Mouse (Mus musculus) liver, postnatal 0 days (tissue): Measurements from ENCODE around the gene Clca1. TPM values are rescaled to one million over a fixed set of nuclear protein-coding genes. Genes with fewer than 3 reads are reported as not detected.
A peak's percentile ranks its signal among the peaks of the same experiment; 100 is the strongest.

Experiments
- ATAC-seq: fragments of 200-750 bp; cut with Nextera tagmentation; 2 replicates; pipeline ENCODE4 v1.8.0; 2017; ENCODE audit warnings: mild to moderate bottlenecking, moderate library complexity
- DNase-seq: peaks from one replicate; pipeline ENCODE4 v3.0.0-alpha.2; 2016
- H3K27ac ChIP-seq: fragments of 300-500 bp; sonication (generic); 2 replicates; pipeline ENCODE4 v1.5.1; 2014; ENCODE audit warnings: antibody characterized with exemption, moderate library complexity, mild to moderate bottlenecking, low read depth
- H3K27me3 ChIP-seq: fragments of 300-500 bp; sonication (generic); 2 replicates; pipeline ENCODE4 v1.6.1; 2014; ENCODE audit warnings: low read length, control low read depth, mixed read lengths; ENCODE audit not compliant: insufficient read depth
- H3K36me3 ChIP-seq: fragments of 300-500 bp; sonication (generic); replicated peaks from 2 replicates; pipeline ENCODE4 v1.6.1; 2014; ENCODE audit warnings: mild to moderate bottlenecking, control low read depth, low read length, moderate library complexity, mixed read lengths; ENCODE audit not compliant: insufficient read depth
- H3K4me1 ChIP-seq: fragments of 300-500 bp; sonication (generic); 2 replicates; pipeline ENCODE4 v1.6.1; 2014; ENCODE audit warnings: antibody characterized with exemption, mild to moderate bottlenecking, control low read depth; ENCODE audit not compliant: insufficient read depth
- H3K4me2 ChIP-seq: fragments of 300-500 bp; sonication (generic); 2 replicates; pipeline ENCODE4 v1.6.1; 2014; ENCODE audit warnings: low read depth, mild to moderate bottlenecking, low read length, moderate library complexity, mixed read lengths
- H3K4me3 ChIP-seq: fragments of 300-500 bp; sonication (generic); 2 replicates; pipeline ENCODE4 v1.5.1; 2014; ENCODE audit warnings: low read depth, low read length
- H3K9ac ChIP-seq: fragments of 300-500 bp; sonication (generic); replicated peaks from 2 replicates; pipeline ENCODE4 v1.6.1; 2014; ENCODE audit warnings: mild to moderate bottlenecking, moderate library complexity
- H3K9me3 ChIP-seq: fragments of 300-500 bp; sonication (generic); 2 replicates; pipeline ENCODE4 v1.6.1; 2016; ENCODE audit warnings: mild to moderate bottlenecking, control low read depth, low read length, mixed read lengths
- CTCF ChIP-seq: sonication (generic); IDR thresholded peaks from 2 replicates; pipeline ENCODE4 v1.5.1; 2016; ENCODE audit warnings: antibody characterized with exemption, low read depth
- EP300 ChIP-seq: IDR thresholded peaks from 2 replicates; pipeline ENCODE4 v1.6.1; 2016; ENCODE audit warnings: antibody characterized with exemption, low read depth, mild to moderate bottlenecking
- WGBS: fragments of 180-500 bp; shearing (Covaris S2); extraction: QIAGEN DNeasy Blood & Tissue Kit; methylation state at CpG from one replicate; pipeline ENCODE4 v1.1.7; 2014; ENCODE audit not compliant: insufficient replicate concordance; 5-methylcytosine and 5-hydroxymethylcytosine counted together
- polyA plus RNA-seq: library from polyadenylated mRNA; unstranded; fragments of >200 nt; fragmentation: Nextera tagmentation; extraction: Ambion mirVana; gene quantifications from 2 replicates; pipeline ENCODE4 v1.2.1, GENCODE M21; 2015

The Clca1 gene
- polyA plus RNA-seq, 1 experiment from 2014 or later = not detected

DNA sequence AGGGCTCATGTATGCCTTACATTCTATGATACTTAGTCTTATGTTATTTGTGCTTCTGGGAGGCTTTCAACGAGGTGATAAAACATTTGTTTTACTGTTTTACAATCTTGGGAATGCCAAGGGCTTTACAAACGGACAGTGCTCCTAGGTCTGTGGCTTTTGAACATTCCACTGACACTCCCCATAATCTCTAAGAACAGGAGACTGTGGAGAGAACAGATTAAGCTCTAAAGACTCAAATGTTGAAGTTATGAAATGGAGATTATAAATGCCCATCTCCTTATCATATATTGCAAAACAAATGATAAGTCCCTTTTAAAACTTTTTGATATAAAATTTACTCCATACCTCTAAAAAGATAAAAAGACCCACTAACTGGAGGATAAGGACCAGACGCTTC is 6.2 kb upstream of the Clca1 start:
- ATAC-seq (no peak), DNase-seq (no peak)
- Histone ChIP-seq H3K9me3 (no peaks in the 10 kb centered on the region), H3K4me1 (no peaks in the 10 kb centered on the region), H3K27ac (no peak overlapping the region), H3K9ac (no peak overlapping the region), H3K4me2 (no peak overlapping the region), H3K4me3 (no peak overlapping the region), H3K27me3 (no peaks in the 10 kb centered on the region), H3K36me3 (no peaks in the 10 kb centered on the region)
- WGBS = 44% methylated on average over 3 of the region's 3 CpGs
- TF ChIP-seq CTCF (no peak), EP300 (no peak)

DNA sequence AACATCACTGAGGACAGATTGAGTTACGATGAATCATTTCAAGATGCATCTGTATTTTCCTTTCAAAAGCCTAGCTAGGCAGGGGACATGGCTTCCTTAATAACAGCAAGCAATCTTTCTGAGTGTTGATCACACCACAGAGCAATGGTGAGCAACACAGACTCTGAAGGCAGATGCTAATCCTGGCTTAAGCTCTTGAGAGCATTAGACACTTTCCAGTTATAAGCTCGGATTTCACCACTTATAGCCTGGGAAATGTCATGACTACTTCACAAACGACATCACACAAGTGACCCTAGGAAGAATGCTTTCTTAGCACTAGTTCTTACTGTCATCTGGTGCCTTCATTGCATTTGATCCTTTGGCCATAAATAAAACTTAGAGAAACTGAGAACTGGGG is 4.5 kb downstream of the Clca1 start:
- Histone ChIP-seq H3K4me3 (no peak overlapping the region), H3K9ac (no peak overlapping the region), H3K36me3 (no peaks in the 10 kb centered on the region), H3K9me3 (no peaks in the 10 kb centered on the region), H3K27me3 (no peaks in the 10 kb centered on the region), H3K4me2 (no peak overlapping the region), H3K4me1 (no peaks in the 10 kb centered on the region), H3K27ac (no peak overlapping the region)
- TF ChIP-seq EP300 (no peak), CTCF (no peak)
- ATAC-seq = no peak
- no peak for DNase-seq
- 85% methylated on average over 3 of the region's 3 CpGs for WGBS

DNA sequence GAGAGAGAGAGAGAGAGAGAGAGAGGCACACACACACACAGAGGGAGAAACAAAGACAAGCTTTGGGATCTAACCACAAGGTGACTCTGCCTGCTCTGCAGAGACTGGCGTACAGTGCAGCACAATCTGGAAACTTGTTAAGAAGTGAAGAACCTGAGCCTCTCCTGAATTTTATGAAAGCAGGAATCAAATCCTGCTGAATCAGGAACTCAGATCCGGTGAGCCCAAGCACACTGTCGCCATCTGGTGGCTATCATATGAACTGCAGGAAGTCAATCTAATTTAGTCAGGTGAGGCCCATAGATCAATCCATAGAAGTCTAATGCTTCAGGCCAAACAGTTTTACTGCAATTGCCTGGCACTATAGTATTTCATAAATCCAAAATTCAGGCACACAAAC is 5.8 kb downstream of the Clca1 start:
- Histone ChIP-seq H3K27ac (no peak overlapping the region), H3K36me3 (no peaks in the 10 kb centered on the region), H3K4me2 (no peak overlapping the region), H3K4me3 (no peak overlapping the region), H3K4me1 (no peaks in the 10 kb centered on the region), H3K9me3 (no peaks in the 10 kb centered on the region), H3K9ac (no peak overlapping the region), H3K27me3 (no peaks in the 10 kb centered on the region)
- WGBS = 28% methylated on average over 3 of the region's 3 CpGs
- ATAC-seq = no peak
- DNase-seq = peak; percentile 45
- TF ChIP-seq CTCF = peak; percentile 90
- TF ChIP-seq EP300 = no peak

DNA sequence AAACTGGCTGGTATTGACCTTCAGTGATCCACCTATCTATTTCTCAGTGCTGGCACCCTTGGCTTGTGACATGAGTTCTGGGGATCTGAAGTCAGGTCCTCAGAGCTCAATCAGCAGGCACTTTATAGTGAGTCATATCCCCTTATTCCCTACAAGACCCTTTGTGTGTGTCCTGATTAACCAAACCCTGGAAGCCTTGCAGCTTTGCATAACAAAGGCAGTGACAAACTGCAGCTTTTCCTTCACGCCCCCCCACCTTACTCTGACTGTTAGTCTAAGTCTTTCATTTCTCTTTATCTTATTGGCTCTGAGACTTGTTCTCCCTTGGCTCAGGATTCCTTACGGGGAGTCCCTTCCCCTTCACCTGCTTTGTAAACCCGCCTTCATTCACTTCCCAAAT is 14.8 kb downstream of the Clca1 start:
- Histone ChIP-seq H3K4me2 (no peak overlapping the region), H3K27ac (no peak overlapping the region), H3K36me3 (no peaks in the 10 kb centered on the region), H3K9me3 (no peaks in the 10 kb centered on the region), H3K27me3 (no peaks in the 10 kb centered on the region), H3K4me1 (no peaks in the 10 kb centered on the region), H3K4me3 (no peak overlapping the region), H3K9ac (no peak overlapping the region)
- 65% methylated on average over 3 of the region's 3 CpGs for WGBS
- TF ChIP-seq CTCF (no peak), EP300 (no peak)
- DNase-seq (no peak), ATAC-seq (no peak)

DNA sequence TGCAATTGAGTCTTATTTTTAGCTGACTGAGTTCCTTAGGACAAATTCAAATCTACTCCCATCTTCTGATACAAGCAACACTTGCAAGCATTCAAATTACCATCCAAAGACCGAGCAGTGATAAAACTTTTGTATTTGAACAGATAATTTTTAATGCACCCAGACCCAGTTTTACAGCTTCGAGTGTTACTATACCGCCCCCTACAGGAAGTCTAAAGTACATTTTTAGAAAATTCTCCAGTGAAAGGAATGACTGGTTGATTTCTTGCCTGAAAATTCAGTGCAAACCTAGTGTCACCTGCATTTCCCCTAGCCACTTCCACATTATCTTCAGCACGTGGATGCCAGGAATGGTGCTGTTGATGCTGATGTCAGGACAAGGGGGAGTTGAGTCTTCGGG is 28.2 kb downstream of the Clca1 start:
- TF ChIP-seq CTCF (peak; percentile 47), EP300 (no peak)
- H3K4me3 ChIP-seq = no peak overlapping the region
- no peak for DNase-seq
- H3K9ac ChIP-seq = no peak overlapping the region
- no peak for ATAC-seq
- H3K36me3 ChIP-seq = no peaks in the 10 kb centered on the region
- no peak overlapping the region for H3K27ac ChIP-seq
- no peaks in the 10 kb centered on the region for H3K4me1 ChIP-seq
- H3K4me2 ChIP-seq = no peak overlapping the region
- no peaks in the 10 kb centered on the region for H3K27me3 ChIP-seq
- no peaks in the 10 kb centered on the region for H3K9me3 ChIP-seq
- 28% methylated on average over 5 of the region's 5 CpGs for WGBS

DNA sequence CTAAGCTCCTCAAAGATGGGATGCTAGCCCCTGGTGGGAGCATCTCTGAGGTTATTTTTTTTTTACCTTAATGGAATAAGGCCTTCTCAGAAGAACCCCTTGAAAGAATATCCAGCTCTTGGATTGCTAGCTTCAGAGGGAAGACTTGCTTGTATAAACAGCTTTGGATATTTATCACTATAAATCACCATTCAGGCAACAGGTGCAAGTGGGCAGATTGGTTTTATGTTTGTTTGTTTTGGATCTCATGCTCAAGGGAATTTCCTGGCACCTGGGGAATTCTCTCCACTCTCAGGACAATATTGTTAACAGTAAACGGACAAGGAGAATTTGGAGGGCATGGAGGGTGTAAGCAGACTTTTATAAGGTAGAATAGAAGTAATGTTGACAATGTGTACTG is 31.7 kb downstream of the Clca1 start:
- DNase-seq = no peak
- 32% methylated on average over 1 of the region's 1 CpGs for WGBS
- H3K9ac ChIP-seq = no peak overlapping the region

DNA sequence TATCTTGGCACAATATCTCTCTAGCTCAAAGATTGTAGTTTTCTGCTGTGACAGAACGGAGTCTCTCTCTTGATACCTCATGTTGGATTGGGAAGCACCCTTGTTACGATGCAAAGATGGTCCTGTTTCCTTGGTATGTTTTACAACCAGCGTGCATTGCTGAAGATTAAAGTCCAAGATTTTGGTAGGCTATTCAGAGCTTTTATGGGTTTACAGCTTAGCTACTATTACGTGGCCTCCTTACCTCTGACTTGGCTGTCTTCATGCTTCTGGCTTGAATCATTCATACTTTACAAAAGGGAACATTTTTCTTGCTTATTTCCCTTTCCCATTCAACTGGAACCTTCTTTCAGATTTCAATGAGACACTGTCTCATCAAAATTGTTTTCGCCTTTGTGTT is 39.5 kb downstream of the Clca1 start:
- Histone ChIP-seq H3K36me3 (no peaks in the 10 kb centered on the region), H3K27me3 (no peaks in the 10 kb centered on the region), H3K27ac (no peak overlapping the region), H3K9me3 (no peaks in the 10 kb centered on the region), H3K4me2 (no peak overlapping the region), H3K4me1 (no peaks in the 10 kb centered on the region), H3K9ac (no peak overlapping the region), H3K4me3 (no peak overlapping the region)
- DNase-seq (no peak), ATAC-seq (no peak)
- 72% methylated on average over 5 of the region's 5 CpGs for WGBS
- TF ChIP-seq EP300 = no peak
- TF ChIP-seq CTCF = no peak

More for the DNA sequence above, 31.7 kb downstream of the Clca1 start:
- Histone ChIP-seq H3K4me2 (no peak overlapping the region), H3K36me3 (no peaks in the 10 kb centered on the region), H3K4me1 (no peaks in the 10 kb centered on the region), H3K27me3 (no peaks in the 10 kb centered on the region), H3K27ac (no peak overlapping the region), H3K9me3 (no peaks in the 10 kb centered on the region), H3K4me3 (no peak overlapping the region)
- no peak for TF ChIP-seq EP300
- TF ChIP-seq CTCF = no peak
- no peak for ATAC-seq
